Mouse (Mus musculus): ENCODE results near the gene Otulinl. TPM values are rescaled to one million over a fixed set of nuclear protein-coding genes. Genes with fewer than 3 reads are reported as not detected.

Gene Otulinl
- polyA plus RNA-seq, 1 experiment from 2014 or later: 21.5 TPM

- no peak overlapping the region for H3K9ac ChIP-seq
- H3K4me1 ChIP-seq: no peaks in the 10 kb centered on the region
- WGBS: 83% methylated on average over 8 of the region's 8 CpGs
- no peak overlapping the region for H3K4me2 ChIP-seq
- no peak overlapping the region for H3K27ac ChIP-seq
- no peaks in the 10 kb centered on the region for H3K27me3 ChIP-seq
- no peaks in the 10 kb centered on the region for H3K36me3 ChIP-seq
- no peaks in the 10 kb centered on the region for H3K9me3 ChIP-seq
- no peak overlapping the region for H3K4me3 ChIP-seq
- no peak for ATAC-seq (ENCODE audit: borderline replicate concordance, extremely low read depth, low FRiP score, low TSS enrichment)
Measured at GRCm38 (mm10) chr15:27646665-27647064, 34.7 kb downstream of the Otulinl start.

GRCm38 (mm10) chr15:27645250-27645649 lies 36.1 kb downstream of the Otulinl start:
- ATAC-seq (ENCODE audit: borderline replicate concordance, extremely low read depth, low FRiP score, low TSS enrichment): no peak
- Histone ChIP-seq H3K36me3 (no peaks in the 10 kb centered on the region), H3K27ac (no peak overlapping the region), H3K4me1 (no peaks in the 10 kb centered on the region), H3K4me3 (no peak overlapping the region), H3K9me3 (no peaks in the 10 kb centered on the region), H3K9ac (no peak overlapping the region), H3K27me3 (no peaks in the 10 kb centered on the region), H3K4me2 (no peak overlapping the region)
- WGBS: 82% methylated on average over 3 of the region's 3 CpGs

- no peak for ATAC-seq (ENCODE audit: borderline replicate concordance, extremely low read depth, low FRiP score, low TSS enrichment)
- no peaks in the 10 kb centered on the region for H3K4me1 ChIP-seq
- H3K4me2 ChIP-seq: no peak overlapping the region
- no peak overlapping the region for H3K9ac ChIP-seq
- WGBS: 80% methylated on average over 3 of the region's 3 CpGs
- no peak overlapping the region for H3K4me3 ChIP-seq
- H3K36me3 ChIP-seq: no peaks in the 10 kb centered on the region
- no peak overlapping the region for H3K27ac ChIP-seq
- H3K27me3 ChIP-seq: no peaks in the 10 kb centered on the region
- H3K9me3 ChIP-seq: no peaks in the 10 kb centered on the region
Measured at GRCm38 (mm10) chr15:27642895-27643294, 38.5 kb downstream of the Otulinl start.

- Histone ChIP-seq H3K9me3 (no peaks in the 10 kb centered on the region), H3K4me1 (no peaks in the 10 kb centered on the region), H3K27me3 (no peaks in the 10 kb centered on the region), H3K4me2 (no peak overlapping the region), H3K36me3 (no peaks in the 10 kb centered on the region), H3K27ac (no peak overlapping the region), H3K4me3 (no peak overlapping the region), H3K9ac (no peak overlapping the region)
- ATAC-seq (ENCODE audit: borderline replicate concordance, extremely low read depth, low FRiP score, low TSS enrichment): no peak
- WGBS: 40% methylated on average over 12 of the region's 12 CpGs
Measured at GRCm38 (mm10) chr15:27641171-27641570, 40.2 kb downstream of the Otulinl start.

GRCm38 (mm10) chr15:27633941-27634900 lies 47.2 kb downstream of the Otulinl start:
- 75% methylated on average over 8 of the region's 8 CpGs for WGBS
- Histone ChIP-seq H3K27me3 (no peaks in the 10 kb centered on the region), H3K36me3 (no peaks in the 10 kb centered on the region), H3K9ac (no peak overlapping the region), H3K27ac (no peak overlapping the region), H3K4me1 (peaks cover 12% of the 10 kb centered on the region), H3K9me3 (no peaks in the 10 kb centered on the region), H3K4me2 (no peak overlapping the region), H3K4me3 (no peak overlapping the region)
- ATAC-seq (ENCODE audit: borderline replicate concordance, extremely low read depth, low FRiP score, low TSS enrichment): no peak

GRCm38 (mm10) chr15:27630601-27631383 lies 50.6 kb downstream of the Otulinl start, which contains the start of gene Otulin:
TSS of gene Otulin (minus strand) at chr15:27630693.
- WGBS: 5% methylated on average over 56 of the region's 56 CpGs
- H3K9ac ChIP-seq: peak within 1 kb of the TSS; percentile 83
- no peak within 1 kb of the TSS for H3K27ac ChIP-seq
- no peaks in the 10 kb centered on the region for H3K9me3 ChIP-seq
- no peaks in the 10 kb centered on the region for H3K27me3 ChIP-seq
- ATAC-seq (ENCODE audit: borderline replicate concordance, extremely low read depth, low FRiP score, low TSS enrichment): peak; percentile 99
- peak within 1 kb of the TSS; percentile 93 for H3K4me3 ChIP-seq
- H3K4me2 ChIP-seq: peak within 1 kb of the TSS; percentile 84
- peaks cover 20% of the 10 kb centered on the region for H3K4me1 ChIP-seq
- peaks cover 9% of the 10 kb centered on the region for H3K36me3 ChIP-seq

GRCm38 (mm10) chr15:27629800-27630600 lies 51.4 kb downstream of the Otulinl start:
- H3K4me1 ChIP-seq: peaks cover 20% of the 10 kb centered on the region

GRCm38 (mm10) chr15:27629046-27629445 lies 52.3 kb downstream of the Otulinl start:
- 61% methylated on average over 4 of the region's 4 CpGs for WGBS
- no peak for ATAC-seq (ENCODE audit: borderline replicate concordance, extremely low read depth, low FRiP score, low TSS enrichment)
- H3K36me3 ChIP-seq: peaks cover 12% of the 10 kb centered on the region
- H3K9ac ChIP-seq: 0 out of 2 replicates have a peak overlapping the region, but pooled peaks have one; percentile 83
- H3K4me2 ChIP-seq: peak overlapping the region; percentile 84
- no peaks in the 10 kb centered on the region for H3K9me3 ChIP-seq
- no peak overlapping the region for H3K27ac ChIP-seq
- H3K27me3 ChIP-seq: no peaks in the 10 kb centered on the region
- H3K4me3 ChIP-seq: peak overlapping the region; percentile 93
- H3K4me1 ChIP-seq: peaks cover 20% of the 10 kb centered on the region

More at GRCm38 (mm10) chr15:27629800-27630600, 51.4 kb downstream of the Otulinl start:
- ATAC-seq (ENCODE audit: borderline replicate concordance, extremely low read depth, low FRiP score, low TSS enrichment): peak; percentile 76
- Histone ChIP-seq H3K27me3 (no peaks in the 10 kb centered on the region), H3K4me2 (peak overlapping the region; percentile 84), H3K36me3 (peaks cover 12% of the 10 kb centered on the region), H3K9ac (peak overlapping the region; percentile 83), H3K4me3 (peak overlapping the region; percentile 93), H3K9me3 (no peaks in the 10 kb centered on the region), H3K27ac (no peak overlapping the region)
- 2% methylated on average over 49 of the region's 53 CpGs for WGBS

- peaks cover 20% of the 10 kb centered on the region for H3K4me1 ChIP-seq
- H3K9ac ChIP-seq: no peak overlapping the region
- no peak overlapping the region for H3K4me3 ChIP-seq
- WGBS: 83% methylated on average over 9 of the region's 9 CpGs
- H3K27ac ChIP-seq: no peak overlapping the region
- no peak for ATAC-seq (ENCODE audit: borderline replicate concordance, extremely low read depth, low FRiP score, low TSS enrichment)
- no peak overlapping the region for H3K4me2 ChIP-seq
- H3K27me3 ChIP-seq: no peaks in the 10 kb centered on the region
- H3K36me3 ChIP-seq: peaks cover 16% of the 10 kb centered on the region
- no peaks in the 10 kb centered on the region for H3K9me3 ChIP-seq
Measured at GRCm38 (mm10) chr15:27627794-27628193, 53.6 kb downstream of the Otulinl start.

- peaks cover 25% of the 10 kb centered on the region for H3K36me3 ChIP-seq
- no peak overlapping the region for H3K4me3 ChIP-seq
- H3K9me3 ChIP-seq: no peaks in the 10 kb centered on the region
- H3K9ac ChIP-seq: no peak overlapping the region
- ATAC-seq (ENCODE audit: borderline replicate concordance, extremely low read depth, low FRiP score, low TSS enrichment): no peak
- peaks cover 20% of the 10 kb centered on the region for H3K4me1 ChIP-seq
- H3K27me3 ChIP-seq: no peaks in the 10 kb centered on the region
- WGBS: 95% methylated on average over 1 of the region's 1 CpGs
- no peak overlapping the region for H3K4me2 ChIP-seq
- no peak overlapping the region for H3K27ac ChIP-seq
Measured at GRCm38 (mm10) chr15:27626314-27626713, 55.1 kb downstream of the Otulinl start.

GRCm38 (mm10) chr15:27625890-27626255 lies 55.5 kb downstream of the Otulinl start:
- H3K36me3 ChIP-seq: peaks cover 25% of the 10 kb centered on the region
- peaks cover 16% of the 10 kb centered on the region for H3K4me1 ChIP-seq
- no peak overlapping the region for H3K4me2 ChIP-seq
- no peaks in the 10 kb centered on the region for H3K9me3 ChIP-seq
- 83% methylated on average over 10 of the region's 10 CpGs for WGBS
- no peak for ATAC-seq (ENCODE audit: borderline replicate concordance, extremely low read depth, low FRiP score, low TSS enrichment)
- no peak overlapping the region for H3K27ac ChIP-seq
- no peak overlapping the region for H3K9ac ChIP-seq
- no peak overlapping the region for H3K4me3 ChIP-seq
- H3K27me3 ChIP-seq: no peaks in the 10 kb centered on the region
